In the genomic region with DNA sequence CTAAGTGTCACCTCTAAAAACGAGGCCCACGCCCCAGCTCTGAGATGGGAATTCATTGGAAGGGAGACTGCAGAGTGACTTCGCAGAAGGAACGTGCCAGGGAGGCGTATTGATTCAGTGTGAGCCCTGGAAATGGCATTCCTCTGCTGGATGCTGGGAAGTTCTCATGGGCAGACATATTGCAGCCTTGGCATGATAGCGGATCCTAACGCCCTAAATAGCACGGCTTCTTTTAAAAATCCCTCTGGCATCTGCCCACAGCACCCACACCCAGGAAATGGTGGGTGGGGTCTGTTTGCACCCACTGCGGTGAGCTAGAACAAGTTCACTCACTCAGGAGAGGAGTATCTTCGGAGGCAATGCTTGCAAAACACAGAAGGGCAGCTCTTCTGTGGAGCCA, we compare ENCODE assay signal across 16 mouse cellular contexts.
DNase-seq lines count a peak whose midpoint lies in the region; ATAC-seq and TF ChIP-seq lines count a peak whose summit lies in the region.
"Had no signal": no experiment of that assay in that cellular context is flagged by ENCODE, and none has a peak within 500 bp of the region (broad histone marks: within the 10 kb centered on the region; RNA-seq: fewer than 3 reads in every experiment).

No protein-coding gene starts in this region.

- TF ChIP-seq CTCF in intestine, postnatal 0 days (IDR thresholded peaks at IDR 0.05; ENCODE audit: low read depth) = no peak

- intact Hi-C loops in left cerebral cortex, postnatal 10 days (cut with DNase I) = loop anchor here (5.0 kb wide), 1 partner anchor 70 kb away; no protein-coding TSS in a partner anchor

- 86% methylated on average over 10 of the region's 10 CpGs for WGBS in intestine, postnatal 0 days

- no peaks in the 10 kb centered on the region for H3K27me3 ChIP-seq in intestine, postnatal 0 days (replicated peaks; ENCODE audit: control insufficient read depth, insufficient read depth, low read length)
- H3K27me3 ChIP-seq: limb, embryonic 15.5 days; midbrain, embryonic 13.5 days; neural tube, embryonic 15.5 days; Patski had no signal

- ATAC-seq in intestine, postnatal 0 days = no peak
- ATAC-seq: midbrain, embryonic 13.5 days; Patski had no signal

- DNase-seq in right cerebral cortex, adult 18-20 months = peak; percentile 87
- DNase-seq in right cerebral cortex, postnatal 4 days = no peak
- DNase-seq in frontal cortex, postnatal 36 days (ENCODE audit: low spot score in 2 of 2) = peak; percentile 71 to 91
- peak; percentile 32 to 74 for DNase-seq in left cerebral cortex, postnatal 10 days (ENCODE audit: extremely low spot score in 1 of 2, low spot score in 2 of 2)
- peak; percentile 39 for DNase-seq in thymus, postnatal 25 days
- DNase-seq in kidney, adult 11 months = no peak
- DNase-seq in lung, postnatal 25 days (ENCODE audit: low spot score) = no peak
- DNase-seq: adrenal gland, adult 8-10 months had no signal

- H3K4me2 ChIP-seq in intestine, postnatal 0 days (replicated peaks; ENCODE audit: low read depth) = no peak overlapping the region
- H3K4me2 ChIP-seq: heart, embryonic 11.5 days; limb, embryonic 15.5 days; midbrain, embryonic 13.5 days; neural tube, embryonic 15.5 days had no signal

- H3K9ac ChIP-seq in intestine, postnatal 0 days (ENCODE audit: low read depth, low read length) = no peak overlapping the region
- H3K9ac ChIP-seq: limb, embryonic 15.5 days; midbrain, embryonic 13.5 days; neural tube, embryonic 15.5 days had no signal

- no peaks in the 10 kb centered on the region for H3K4me1 ChIP-seq in intestine, postnatal 0 days (replicated peaks; ENCODE audit: control insufficient read depth, insufficient read depth, low read length)
- H3K4me1 ChIP-seq: hindbrain, embryonic 10.5 days; limb, embryonic 15.5 days; midbrain, embryonic 13.5 days; neural tube, embryonic 15.5 days had no signal

- H3K9me3 ChIP-seq in intestine, postnatal 0 days (ENCODE audit: control insufficient read depth) = no peaks in the 10 kb centered on the region
- H3K9me3 ChIP-seq: hindbrain, embryonic 10.5 days; limb, embryonic 15.5 days; midbrain, embryonic 13.5 days; neural tube, embryonic 15.5 days had no signal

- no peaks in the 10 kb centered on the region for H3K36me3 ChIP-seq in intestine, postnatal 0 days (ENCODE audit: control insufficient read depth, insufficient read depth)
- H3K36me3 ChIP-seq: hindbrain, embryonic 10.5 days; limb, embryonic 15.5 days; midbrain, embryonic 13.5 days; neural tube, embryonic 15.5 days had no signal

- H3K4me3 ChIP-seq in intestine, postnatal 0 days (ENCODE audit: low read depth, low read length) = no peak overlapping the region
- H3K4me3 ChIP-seq: hindbrain, embryonic 10.5 days; limb, embryonic 15.5 days; midbrain, embryonic 13.5 days; neural tube, embryonic 15.5 days had no signal

- no peak overlapping the region for H3K27ac ChIP-seq in intestine, postnatal 0 days (ENCODE audit: low read depth, low read length)
- H3K27ac ChIP-seq: hindbrain, embryonic 10.5 days; kidney, postnatal 0 days; limb, embryonic 15.5 days; midbrain, embryonic 13.5 days; neural tube, embryonic 15.5 days had no signal

Comparison
In these comparisons a context has a peak if more than half of its experiments do, and no peak if none do; other contexts are left out.
1. DNase-seq: peak in right cerebral cortex, adult 18-20 months (single experiment), frontal cortex, postnatal 36 days (2 of 2), left cerebral cortex, postnatal 10 days (2 of 2) and thymus, postnatal 25 days (single experiment); none in right cerebral cortex, postnatal 4 days (single experiment), kidney, adult 11 months (single experiment) and lung, postnatal 25 days (single experiment).